Mouse (Mus musculus) regulatory T cell (primary cell): ENCODE results near the gene Mtnr1b.

ENCODE experiments used
- in situ Hi-C: fragments of 300-600 bp; cut with MboI, MseI; formaldehyde crosslinking; loops from one replicate; pipeline ENCODE4 v1.15.1; 2025; ENCODE audit warnings: high pct_unique_total_duplicates

Mtnr1b gene

GRCm38 (mm10) chr9:15802413-15803027 is 71.8 kb downstream of the Mtnr1b start:
- in situ Hi-C loops: no loop called here

GRCm38 (mm10) chr9:15800402-15800801 is 74.0 kb downstream of the Mtnr1b start:
- in situ Hi-C loops: no loop called here

GRCm38 (mm10) chr9:15794408-15794807 is 79.9 kb downstream of the Mtnr1b start:
- in situ Hi-C loops: no loop called here

DNA sequence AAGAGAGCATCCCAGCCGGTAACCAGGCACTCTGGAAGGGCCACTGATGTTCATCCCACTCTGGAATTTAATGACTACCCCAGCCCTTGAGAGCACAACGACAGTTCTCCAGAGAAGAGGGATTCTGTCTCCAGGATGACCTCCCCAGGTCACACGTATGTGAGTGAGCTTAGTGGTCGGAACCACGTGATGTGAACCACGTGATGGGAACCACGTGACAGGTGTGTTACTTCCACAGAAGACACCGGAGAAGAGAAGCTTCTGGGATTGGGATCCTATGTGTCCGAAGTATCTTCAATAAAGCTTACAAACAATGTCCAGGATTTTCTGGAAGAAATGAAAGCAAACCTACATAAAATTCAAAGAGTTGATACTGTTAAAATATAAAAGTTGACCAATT is 82.3 kb downstream of the Mtnr1b start:
- in situ Hi-C loops: no loop called here

DNA sequence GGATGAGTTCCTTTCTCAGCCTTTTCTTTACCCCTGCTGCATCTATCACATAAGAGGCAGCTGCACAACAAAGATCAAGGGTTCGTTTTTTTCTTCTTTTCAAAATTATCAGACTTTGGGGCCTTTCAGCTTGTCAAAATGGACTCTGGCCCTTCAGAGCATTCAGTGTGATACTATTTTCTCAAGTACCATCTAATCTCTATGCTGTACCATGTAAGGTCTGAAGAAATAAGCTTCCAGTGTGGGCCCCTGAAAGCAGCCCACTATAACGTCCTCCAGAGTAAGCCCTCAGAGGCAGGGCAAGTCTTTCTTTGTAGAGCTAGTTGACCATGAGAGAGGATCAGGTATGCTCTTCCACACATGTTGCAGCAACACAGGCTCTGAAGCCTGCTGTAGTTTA is 87.7 kb downstream of the Mtnr1b start:
- in situ Hi-C loops: no loop called here

- in situ Hi-C loops: no loop called here
Measured at GRCm38 (mm10) chr9:15786192-15786591, 88.2 kb downstream of the Mtnr1b start.

GRCm38 (mm10) chr9:15781936-15782335 is 92.4 kb downstream of the Mtnr1b start:
- in situ Hi-C loops: no loop called here

DNA sequence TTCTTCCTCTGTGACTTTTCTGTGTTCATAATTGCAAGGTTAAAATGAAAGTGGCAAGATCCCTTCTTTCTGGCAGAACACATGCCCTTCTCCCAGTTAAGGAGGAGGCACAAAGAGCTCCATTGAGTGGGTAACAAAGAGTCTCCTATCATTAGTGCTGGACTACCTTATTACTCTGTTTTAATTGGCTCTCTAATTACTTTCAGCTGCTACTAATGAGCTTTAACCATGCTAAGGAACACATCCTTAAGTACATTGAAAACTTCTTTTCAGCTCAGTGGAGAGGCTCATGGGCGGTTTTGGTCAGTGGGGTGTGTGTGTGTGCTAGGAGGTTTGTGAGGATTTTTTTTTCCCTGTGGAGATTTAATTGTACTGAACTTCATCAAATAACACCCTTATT is 99.4 kb downstream of the Mtnr1b start:
- in situ Hi-C loops: no loop called here
